In genomic region chr11:98953361-98953760, GRCm38 (mm10) we compare ENCODE assay signal across 13 mouse cellular contexts. TPM values are rescaled to one million over a fixed set of nuclear protein-coding genes. Genes with fewer than 3 reads are reported as not detected.
DNase-seq lines count a peak whose midpoint lies in the region; ATAC-seq and TF ChIP-seq lines count a peak whose summit lies in the region.
"Had no signal": no experiment of that assay in that cellular context is flagged by ENCODE, and none has a peak within 500 bp of the region (broad histone marks: within the 10 kb centered on the region; RNA-seq: fewer than 3 reads in every experiment).

No protein-coding gene starts in this region.

- peaks cover 81% of the 10 kb centered on the region for H3K4me1 ChIP-seq in heart, embryonic 13.5 days
- peaks cover 66% of the 10 kb centered on the region for H3K4me1 ChIP-seq in midbrain, embryonic 10.5 days
- peaks cover 41% of the 10 kb centered on the region for H3K4me1 ChIP-seq in midbrain, embryonic 15.5 days
- peaks cover 15% of the 10 kb centered on the region for H3K4me1 ChIP-seq in intestine, postnatal 0 days (replicated peaks; ENCODE audit: control insufficient read depth, insufficient read depth, low read length)
- H3K4me1 ChIP-seq in stomach, postnatal 0 days (replicated peaks; ENCODE audit: control insufficient read depth, insufficient read depth), result peaks cover 34% of the 10 kb centered on the region; the same call in 1 of the 2 replicates
- H3K4me1 ChIP-seq in forebrain, embryonic 16.5 days (replicated peaks; ENCODE audit: control insufficient read depth, insufficient read depth, low read length), result peaks cover 40% of the 10 kb centered on the region

- no peak for TF ChIP-seq CTCF in intestine, postnatal 0 days (IDR thresholded peaks at IDR 0.05; ENCODE audit: low read depth)
- TF ChIP-seq CTCF in stomach, postnatal 0 days (IDR thresholded peaks at IDR 0.05; ENCODE audit: low read depth), result no peak

- TF ChIP-seq EP300 in stomach, postnatal 0 days (optimal IDR thresholded peaks at IDR 0.05), result no peak

- peak overlapping the region; percentile 60 for H3K9ac ChIP-seq in heart, embryonic 13.5 days
- no peak overlapping the region for H3K9ac ChIP-seq in midbrain, embryonic 15.5 days
- H3K9ac ChIP-seq in intestine, postnatal 0 days (ENCODE audit: low read depth, low read length), result no peak overlapping the region
- no peak overlapping the region for H3K9ac ChIP-seq in stomach, postnatal 0 days (ENCODE audit: low read length)
- H3K9ac ChIP-seq in forebrain, embryonic 16.5 days (replicated peaks; ENCODE audit: low read depth, low read length), result no peak overlapping the region

- H3K27me3 ChIP-seq in heart, embryonic 13.5 days (replicated peaks), result no peaks in the 10 kb centered on the region
- no peaks in the 10 kb centered on the region for H3K27me3 ChIP-seq in midbrain, embryonic 10.5 days (ENCODE audit: low read depth, poor library complexity, severe bottlenecking)
- H3K27me3 ChIP-seq in midbrain, embryonic 15.5 days (replicated peaks), result no peaks in the 10 kb centered on the region
- H3K27me3 ChIP-seq in intestine, postnatal 0 days (replicated peaks; ENCODE audit: control insufficient read depth, insufficient read depth, low read length), result no peaks in the 10 kb centered on the region
- H3K27me3 ChIP-seq in stomach, postnatal 0 days (ENCODE audit: control insufficient read depth, insufficient read depth, low read length), result no peaks in the 10 kb centered on the region
- H3K27me3 ChIP-seq in forebrain, embryonic 16.5 days (replicated peaks; ENCODE audit: control insufficient read depth, insufficient read depth, low read length), result no peaks in the 10 kb centered on the region

- H3K4me3 ChIP-seq in heart, embryonic 13.5 days, result no peak overlapping the region
- H3K4me3 ChIP-seq in midbrain, embryonic 10.5 days, result peak overlapping the region; percentile 38
- no peak overlapping the region for H3K4me3 ChIP-seq in midbrain, embryonic 15.5 days
- H3K4me3 ChIP-seq in intestine, postnatal 0 days (ENCODE audit: low read depth, low read length), result no peak overlapping the region
- no peak overlapping the region for H3K4me3 ChIP-seq in stomach, postnatal 0 days (ENCODE audit: low read depth, low read length)
- no peak overlapping the region for H3K4me3 ChIP-seq in forebrain, embryonic 16.5 days (replicated peaks; ENCODE audit: low read length)

- 20% methylated on average over 2 of the region's 2 CpGs for WGBS in heart, embryonic 13.5 days
- WGBS in midbrain, embryonic 10.5 days, result 0% methylated on average over 2 of the region's 2 CpGs
- WGBS in midbrain, embryonic 15.5 days, result 24% methylated on average over 2 of the region's 2 CpGs
- WGBS in intestine, postnatal 0 days, result 15% methylated on average over 2 of the region's 2 CpGs
- 18% methylated on average over 2 of the region's 2 CpGs for WGBS in stomach, postnatal 0 days
- WGBS in forebrain, embryonic 16.5 days, result 30% methylated on average over 2 of the region's 2 CpGs

- peak overlapping the region; percentile 90 for H3K27ac ChIP-seq in heart, embryonic 13.5 days (replicated peaks)
- H3K27ac ChIP-seq in midbrain, embryonic 10.5 days (replicated peaks), result peak overlapping the region; percentile 82
- H3K27ac ChIP-seq in midbrain, embryonic 15.5 days, result no peak overlapping the region
- H3K27ac ChIP-seq in intestine, postnatal 0 days (ENCODE audit: low read depth, low read length), result peak overlapping the region; percentile 37; the same call in 1 of the 2 replicates
- H3K27ac ChIP-seq in stomach, postnatal 0 days (replicated peaks), result peak overlapping the region; percentile 83; the same call in 1 of the 2 replicates
- no peak overlapping the region for H3K27ac ChIP-seq in forebrain, embryonic 16.5 days (ENCODE audit: low read length)
- H3K27ac ChIP-seq: hindbrain, postnatal 0 days had no signal

- H3K9me3 ChIP-seq in heart, embryonic 13.5 days, result no peaks in the 10 kb centered on the region
- H3K9me3 ChIP-seq in midbrain, embryonic 10.5 days (replicated peaks), result no peaks in the 10 kb centered on the region
- no peaks in the 10 kb centered on the region for H3K9me3 ChIP-seq in midbrain, embryonic 15.5 days
- no peaks in the 10 kb centered on the region for H3K9me3 ChIP-seq in intestine, postnatal 0 days (ENCODE audit: control insufficient read depth)
- no peaks in the 10 kb centered on the region for H3K9me3 ChIP-seq in stomach, postnatal 0 days (ENCODE audit: control insufficient read depth, low read length)
- no peaks in the 10 kb centered on the region for H3K9me3 ChIP-seq in forebrain, embryonic 16.5 days (ENCODE audit: control insufficient read depth, low read length)

- no peak for ATAC-seq in heart, embryonic 13.5 days (ENCODE audit: extremely low read depth, insufficient number of reproducible peaks, low FRiP score, low TSS enrichment)
- no peak for ATAC-seq in midbrain, embryonic 15.5 days (replicated peaks)
- peak; percentile 37 for ATAC-seq in intestine, postnatal 0 days
- ATAC-seq in stomach, postnatal 0 days (ENCODE audit: low FRiP score, low TSS enrichment), result peak; percentile 87
- ATAC-seq in forebrain, embryonic 16.5 days, result no peak
- ATAC-seq: hindbrain, postnatal 0 days had no signal

- H3K4me2 ChIP-seq in heart, embryonic 13.5 days, result no peak overlapping the region; the same call in 1 of the 2 replicates
- no peak overlapping the region for H3K4me2 ChIP-seq in midbrain, embryonic 15.5 days
- peak overlapping the region; percentile 21; the same call in 1 of the 2 replicates for H3K4me2 ChIP-seq in intestine, postnatal 0 days (replicated peaks; ENCODE audit: low read depth)
- H3K4me2 ChIP-seq in stomach, postnatal 0 days (replicated peaks; ENCODE audit: low read depth), result no peak overlapping the region
- H3K4me2 ChIP-seq in forebrain, embryonic 16.5 days (ENCODE audit: low read length), result no peak overlapping the region

- peaks cover 55% of the 10 kb centered on the region for H3K36me3 ChIP-seq in heart, embryonic 13.5 days
- peaks cover 19% of the 10 kb centered on the region; the same call in 1 of the 2 replicates for H3K36me3 ChIP-seq in midbrain, embryonic 10.5 days
- no peaks in the 10 kb centered on the region for H3K36me3 ChIP-seq in midbrain, embryonic 15.5 days (replicated peaks)
- peaks cover 7% of the 10 kb centered on the region; the same call in 1 of the 2 replicates for H3K36me3 ChIP-seq in intestine, postnatal 0 days (ENCODE audit: control insufficient read depth, insufficient read depth)
- no peaks in the 10 kb centered on the region for H3K36me3 ChIP-seq in stomach, postnatal 0 days (ENCODE audit: control insufficient read depth, insufficient read depth, low read length)
- H3K36me3 ChIP-seq in forebrain, embryonic 16.5 days (ENCODE audit: control insufficient read depth, insufficient read depth), result no peaks in the 10 kb centered on the region

- DNase-seq in heart, postnatal 4 days, result no peak
- DNase-seq in midbrain, embryonic 10.5 days (ENCODE audit: low spot score), result no peak
- peak; percentile 87 for DNase-seq in stomach, postnatal 0 days (ENCODE audit: low spot score)
- DNase-seq in right cerebral cortex, adult 2 months (ENCODE audit: low spot score in 2 of 2), result no peak
- DNase-seq: cerebellum, adult 11 months; right cerebral cortex, adult 18-20 months; thymus, adult 2 months had no signal

RNA-seq across cellular contexts. Expression of gene Rara, which starts 25.7 kb away (rescaled TPM):
- 27.9 and 28.3 TPM in 2 replicates for polyA plus RNA-seq in heart, embryonic 13.5 days (2015; fragmentation: Nextera tagmentation; extraction: Ambion mirVana)
- 10 to 100 TPM; 34.6 to 38.1 TPM for total RNA-seq in heart, postnatal 4 days (2021)
- polyA plus RNA-seq in midbrain, embryonic 10.5 days (2016; fragmentation: Nextera tagmentation; extraction: Ambion mirVana), result 15.5 and 16.1 TPM in 2 replicates
- 9.7 and 10.5 TPM in 2 replicates for polyA plus RNA-seq in midbrain, embryonic 15.5 days (2015; fragmentation: Nextera tagmentation; extraction: Ambion mirVana)
- polyA plus RNA-seq in intestine, postnatal 0 days (2015; fragmentation: Nextera tagmentation; extraction: Ambion mirVana), result 22.2 and 22.4 TPM in 2 replicates
- polyA plus RNA-seq in stomach, postnatal 0 days (2015; fragmentation: Nextera tagmentation; extraction: Ambion mirVana), result 20.1 and 25.9 TPM in 2 replicates
- 9.5 and 10.6 TPM in 2 replicates for polyA plus RNA-seq in forebrain, embryonic 16.5 days (2015; fragmentation: Nextera tagmentation; extraction: Ambion mirVana)

RNA-seq across cellular contexts. Expression of gene Gjd3, which starts 29.5 kb away (rescaled TPM):
- polyA plus RNA-seq in heart, embryonic 13.5 days (2015; fragmentation: Nextera tagmentation; extraction: Ambion mirVana), result 1.3 and 3.3 TPM in 2 replicates
- 1 to 10 TPM; 2.0 to 2.5 TPM for total RNA-seq in heart, postnatal 4 days (2021)
- polyA plus RNA-seq in midbrain, embryonic 10.5 days (2016; fragmentation: Nextera tagmentation; extraction: Ambion mirVana), result 0.16 TPM in 1 of 2 replicates, not detected in the other
- polyA plus RNA-seq in midbrain, embryonic 15.5 days (2015; fragmentation: Nextera tagmentation; extraction: Ambion mirVana), result 1.4 and 2.4 TPM in 2 replicates
- 0.61 and 0.80 TPM in 2 replicates for polyA plus RNA-seq in intestine, postnatal 0 days (2015; fragmentation: Nextera tagmentation; extraction: Ambion mirVana)
- polyA plus RNA-seq in stomach, postnatal 0 days (2015; fragmentation: Nextera tagmentation; extraction: Ambion mirVana), result 1.9 and 2.1 TPM in 2 replicates
- polyA plus RNA-seq in forebrain, embryonic 16.5 days (2015; fragmentation: Nextera tagmentation; extraction: Ambion mirVana), result 0.51 and 1.0 TPM in 2 replicates
- polyA plus RNA-seq: limb, embryonic 11.5 days had no signal

RNA-seq across cellular contexts. Expression of gene Cdc6, which starts 45.8 kb away (rescaled TPM):
- polyA plus RNA-seq in heart, embryonic 13.5 days (2015; fragmentation: Nextera tagmentation; extraction: Ambion mirVana), result 21.1 and 22.9 TPM in 2 replicates
- total RNA-seq in heart, postnatal 4 days (2021), result 10 to 100 TPM in 1 of 2 experiments, 1 to 10 TPM in 1; 9.8 to 10.2 TPM
- polyA plus RNA-seq in midbrain, embryonic 10.5 days (2016; fragmentation: Nextera tagmentation; extraction: Ambion mirVana), result 53.3 and 67.8 TPM in 2 replicates
- 3.9 and 4.2 TPM in 2 replicates for polyA plus RNA-seq in midbrain, embryonic 15.5 days (2015; fragmentation: Nextera tagmentation; extraction: Ambion mirVana)
- polyA plus RNA-seq in intestine, postnatal 0 days (2015; fragmentation: Nextera tagmentation; extraction: Ambion mirVana), result 4.0 and 4.5 TPM in 2 replicates
- 6.6 and 7.0 TPM in 2 replicates for polyA plus RNA-seq in stomach, postnatal 0 days (2015; fragmentation: Nextera tagmentation; extraction: Ambion mirVana)
- polyA plus RNA-seq in forebrain, embryonic 16.5 days (2015; fragmentation: Nextera tagmentation; extraction: Ambion mirVana), result 10.3 and 10.9 TPM in 2 replicates

Comparison
In these comparisons a context has a peak if more than half of its experiments do, and no peak if none do; other contexts are left out.
1. H3K27ac ChIP-seq: peak in heart, embryonic 13.5 days (single experiment), midbrain, embryonic 10.5 days (single experiment), intestine, postnatal 0 days (single experiment) and stomach, postnatal 0 days (single experiment); none in midbrain, embryonic 15.5 days (single experiment) and forebrain, embryonic 16.5 days (single experiment).
2. ATAC-seq: peak in intestine, postnatal 0 days (single experiment) and stomach, postnatal 0 days (single experiment); none in heart, embryonic 13.5 days (single experiment), midbrain, embryonic 15.5 days (single experiment) and forebrain, embryonic 16.5 days (single experiment).